Mouse (Mus musculus): ENCODE results near the gene Smyd1.

- TF ChIP-seq CTCF (IDR thresholded peaks at IDR 0.05; ENCODE audit: low read depth) (no peak), EP300 (optimal IDR thresholded peaks at IDR 0.05) (no peak)
Observed at GRCm38 (mm10) chr6:71332236-71332965, 10.4 kb upstream of the Smyd1 start.
